Mouse (Mus musculus) forebrain, embryonic 10.5 days (tissue): Measurements from ENCODE around the gene Olfr713. TPM values are rescaled to one million over a fixed set of nuclear protein-coding genes. Genes with fewer than 3 reads are reported as not detected.

Experiments
- DNase-seq: peaks from one replicate; pipeline ENCODE4 v3.0.0-alpha.2; 2017; ENCODE audit warnings: low spot score; ENCODE audit errors: extremely low spot score
- H3K27ac ChIP-seq: fragments of 300-500 bp; sonication (generic); 2 replicates; pipeline ENCODE4 v1.5.1; 2016; ENCODE audit warnings: mild to moderate bottlenecking
- H3K27me3 ChIP-seq: fragments of 300-500 bp; sonication (generic); 2 replicates; pipeline ENCODE4 v1.6.1; 2016; ENCODE audit warnings: mild to moderate bottlenecking; ENCODE audit not compliant: poor library complexity, severe bottlenecking
- H3K36me3 ChIP-seq: fragments of 300-500 bp; sonication (generic); replicated peaks from 2 replicates; pipeline ENCODE4 v1.6.1; 2016; ENCODE audit warnings: mild to moderate bottlenecking, moderate library complexity
- H3K4me1 ChIP-seq: fragments of 300-500 bp; sonication (generic); 2 replicates; pipeline ENCODE4 v1.6.1; 2016
- H3K4me3 ChIP-seq: fragments of 300-500 bp; sonication (generic); 2 replicates; pipeline ENCODE4 v1.5.1; 2016; ENCODE audit warnings: mild to moderate bottlenecking, moderate library complexity
- H3K9me3 ChIP-seq: fragments of 300-500 bp; sonication (generic); 2 replicates; pipeline ENCODE4 v1.6.1; 2016; ENCODE audit warnings: mild to moderate bottlenecking, moderate library complexity
- WGBS: fragments of 180-500 bp; shearing (Covaris S2); methylation state at CpG from one replicate; pipeline ENCODE4 v1.1.7; 2016; 5-methylcytosine and 5-hydroxymethylcytosine counted together
- polyA plus RNA-seq: library from polyadenylated mRNA; unstranded; fragments of >200 nt; fragmentation: Nextera tagmentation; extraction: Ambion mirVana; gene quantifications from 2 replicates; pipeline ENCODE4 v1.2.1, GENCODE M21; 2016

The Olfr713 gene
- not detected in 2 replicates for polyA plus RNA-seq

GRCm38 (mm10) chr7:107030874-107031273 lies at the start of gene Olfr713:
Gene Olfr713 (plus strand): TSS chr7:107031174.
- no peak within 1 kb of the TSS for H3K4me3 ChIP-seq
- H3K27ac ChIP-seq: no peak within 1 kb of the TSS
- H3K27me3 ChIP-seq: no peaks in the 10 kb centered on the region
- DNase-seq: no peak
- no peaks in the 10 kb centered on the region for H3K4me1 ChIP-seq
- no peaks in the 10 kb centered on the region for H3K9me3 ChIP-seq
- 100% methylated on average over 1 of the region's 1 CpGs for WGBS
- no peaks in the 10 kb centered on the region for H3K36me3 ChIP-seq

- Histone ChIP-seq H3K27me3 (no peaks in the 10 kb centered on the region), H3K9me3 (peaks cover 7% of the 10 kb centered on the region; the same call in 1 of the 2 replicates), H3K27ac (no peak overlapping the region), H3K4me1 (no peaks in the 10 kb centered on the region), H3K36me3 (no peaks in the 10 kb centered on the region), H3K4me3 (no peak overlapping the region)
- WGBS: 87% methylated on average over 3 of the region's 3 CpGs
- DNase-seq: no peak
Measured at GRCm38 (mm10) chr7:106985236-106985635, 45.7 kb upstream of the Olfr713 start.

- H3K27me3 ChIP-seq: no peaks in the 10 kb centered on the region
- no peak overlapping the region for H3K4me3 ChIP-seq
- no peaks in the 10 kb centered on the region for H3K4me1 ChIP-seq
- H3K9me3 ChIP-seq: no peaks in the 10 kb centered on the region; the same call in 1 of the 2 replicates
- WGBS: 94% methylated on average over 7 of the region's 7 CpGs
- H3K36me3 ChIP-seq: no peaks in the 10 kb centered on the region
- H3K27ac ChIP-seq: no peak overlapping the region
- no peak for DNase-seq
Measured at GRCm38 (mm10) chr7:107000798-107001197, 30.2 kb upstream of the Olfr713 start.

- no peaks in the 10 kb centered on the region for H3K36me3 ChIP-seq
Measured at GRCm38 (mm10) chr7:107004169-107004568, 26.8 kb upstream of the Olfr713 start.

GRCm38 (mm10) chr7:107005972-107006371 lies 25.0 kb upstream of the Olfr713 start, which contains the start of gene Olfr2:
Gene Olfr2 (minus strand): TSS chr7:107006072.
- no peak for DNase-seq
- Histone ChIP-seq H3K27ac (no peak within 1 kb of the TSS), H3K9me3 (no peaks in the 10 kb centered on the region; the same call in 1 of the 2 replicates), H3K27me3 (no peaks in the 10 kb centered on the region), H3K4me3 (no peak within 1 kb of the TSS), H3K36me3 (no peaks in the 10 kb centered on the region), H3K4me1 (no peaks in the 10 kb centered on the region)
- WGBS: 67% methylated on average over 1 of the region's 1 CpGs

More at GRCm38 (mm10) chr7:107004169-107004568, 26.8 kb upstream of the Olfr713 start:
- DNase-seq: no peak
- no peaks in the 10 kb centered on the region; the same call in 1 of the 2 replicates for H3K9me3 ChIP-seq
- H3K27ac ChIP-seq: no peak overlapping the region
- H3K27me3 ChIP-seq: no peaks in the 10 kb centered on the region
- no peak overlapping the region for H3K4me3 ChIP-seq
- no peaks in the 10 kb centered on the region for H3K4me1 ChIP-seq
- WGBS: 72% methylated on average over 3 of the region's 3 CpGs

GRCm38 (mm10) chr7:107039934-107040563 lies 9.1 kb downstream of the Olfr713 start:
- Histone ChIP-seq H3K27me3 (no peaks in the 10 kb centered on the region), H3K27ac (no peak overlapping the region), H3K4me3 (no peak overlapping the region), H3K36me3 (no peaks in the 10 kb centered on the region), H3K9me3 (no peaks in the 10 kb centered on the region), H3K4me1 (no peaks in the 10 kb centered on the region)
- DNase-seq: no peak
- 85% methylated on average over 2 of the region's 2 CpGs for WGBS

- Histone ChIP-seq H3K9me3 (no peaks in the 10 kb centered on the region), H3K36me3 (no peaks in the 10 kb centered on the region), H3K27ac (no peak overlapping the region), H3K4me1 (no peaks in the 10 kb centered on the region), H3K27me3 (no peaks in the 10 kb centered on the region), H3K4me3 (no peak overlapping the region)
- no peak for DNase-seq
- WGBS: 92% methylated on average over 3 of the region's 3 CpGs
Measured at GRCm38 (mm10) chr7:107043136-107043535, 12.2 kb downstream of the Olfr713 start.

- DNase-seq: no peak
- no peaks in the 10 kb centered on the region for H3K36me3 ChIP-seq
- no peaks in the 10 kb centered on the region for H3K27me3 ChIP-seq
- no peak overlapping the region for H3K27ac ChIP-seq
- no peak overlapping the region for H3K4me3 ChIP-seq
- H3K4me1 ChIP-seq: no peaks in the 10 kb centered on the region
- no peaks in the 10 kb centered on the region for H3K9me3 ChIP-seq
- 77% methylated on average over 1 of the region's 1 CpGs for WGBS
Measured at GRCm38 (mm10) chr7:107044407-107044806, 13.4 kb downstream of the Olfr713 start.

- no peak overlapping the region for H3K4me3 ChIP-seq
- 8% methylated on average over 5 of the region's 5 CpGs for WGBS
- H3K36me3 ChIP-seq: no peaks in the 10 kb centered on the region
- no peaks in the 10 kb centered on the region for H3K9me3 ChIP-seq
- H3K27me3 ChIP-seq: no peaks in the 10 kb centered on the region
- no peak for DNase-seq
- no peak overlapping the region for H3K27ac ChIP-seq
- H3K4me1 ChIP-seq: no peaks in the 10 kb centered on the region
Measured at GRCm38 (mm10) chr7:107045833-107046232, 14.9 kb downstream of the Olfr713 start.

GRCm38 (mm10) chr7:107047578-107047977 lies 16.6 kb downstream of the Olfr713 start:
- DNase-seq: no peak
- WGBS: 60% methylated on average over 3 of the region's 3 CpGs
- H3K4me3 ChIP-seq: no peak overlapping the region
- H3K27me3 ChIP-seq: no peaks in the 10 kb centered on the region
- H3K36me3 ChIP-seq: no peaks in the 10 kb centered on the region
- no peak overlapping the region for H3K27ac ChIP-seq
- no peaks in the 10 kb centered on the region for H3K4me1 ChIP-seq
- no peaks in the 10 kb centered on the region for H3K9me3 ChIP-seq

GRCm38 (mm10) chr7:107070681-107071080 lies 39.7 kb downstream of the Olfr713 start, which contains the start of gene Olfr714:
Gene Olfr714 (plus strand): TSS chr7:107070981.
- Histone ChIP-seq H3K36me3 (no peaks in the 10 kb centered on the region), H3K4me1 (no peaks in the 10 kb centered on the region), H3K27me3 (no peaks in the 10 kb centered on the region), H3K27ac (no peak within 1 kb of the TSS), H3K9me3 (peaks cover 25% of the 10 kb centered on the region; the same call in 1 of the 2 replicates), H3K4me3 (no peak within 1 kb of the TSS)
- no peak for DNase-seq
- 91% methylated on average over 2 of the region's 2 CpGs for WGBS
